Mouse (Mus musculus) lung, embryonic 14.5 days (tissue): Measurements from ENCODE around the gene Natd1. TPM values are rescaled to one million over a fixed set of nuclear protein-coding genes. Genes with fewer than 3 reads are reported as not detected.

ENCODE experiments used
- ATAC-seq: fragments of 200-750 bp; cut with Nextera tagmentation; 2 replicates; pipeline ENCODE4 v1.8.0; 2017; ENCODE audit warnings: mild to moderate bottlenecking, moderate TSS enrichment, moderate library complexity; ENCODE audit not compliant: insufficient read depth
- DNase-seq: peaks from one replicate; pipeline ENCODE4 v3.0.0-alpha.2; 2015
- H3K27ac ChIP-seq: fragments of 300-500 bp; sonication (generic); 2 replicates; pipeline ENCODE4 v1.5.1; 2014; ENCODE audit warnings: low read depth, mild to moderate bottlenecking, moderate library complexity
- H3K27me3 ChIP-seq: fragments of 300-500 bp; sonication (generic); 2 replicates; pipeline ENCODE4 v1.6.1; 2014; ENCODE audit warnings: low read length, control low read depth; ENCODE audit not compliant: insufficient read depth
- H3K36me3 ChIP-seq: fragments of 300-500 bp; sonication (generic); 2 replicates; pipeline ENCODE4 v1.6.1; 2014; ENCODE audit warnings: control low read depth; ENCODE audit not compliant: insufficient read depth
- H3K4me1 ChIP-seq: fragments of 300-500 bp; sonication (generic); 2 replicates; pipeline ENCODE4 v1.6.1; 2014; ENCODE audit warnings: antibody characterized with exemption, control low read depth; ENCODE audit not compliant: insufficient read depth
- H3K4me2 ChIP-seq: fragments of 300-500 bp; sonication (generic); 2 replicates; pipeline ENCODE4 v1.6.1; 2014; ENCODE audit warnings: mild to moderate bottlenecking
- H3K4me3 ChIP-seq: fragments of 300-500 bp; sonication (generic); 2 replicates; pipeline ENCODE4 v1.5.1; 2014; ENCODE audit warnings: low read depth, low read length
- H3K9ac ChIP-seq: fragments of 300-500 bp; sonication (generic); 2 replicates; pipeline ENCODE4 v1.6.1; 2014
- H3K9me3 ChIP-seq: fragments of 300-500 bp; sonication (generic); 2 replicates; pipeline ENCODE4 v1.6.1; 2016; ENCODE audit warnings: low read depth, low read length, control low read depth
- CTCF ChIP-seq: IDR thresholded peaks from 2 replicates; pipeline ENCODE4 v1.5.1; 2016; ENCODE audit warnings: antibody characterized with exemption, low read depth
- WGBS: fragments of 180-500 bp; shearing (Covaris S2); extraction: QIAGEN DNeasy Blood & Tissue Kit; methylation state at CpG from one replicate; pipeline ENCODE4 v1.1.7; 2014; 5-methylcytosine and 5-hydroxymethylcytosine counted together
- polyA plus RNA-seq: library from polyadenylated mRNA; unstranded; fragments of >200 nt; fragmentation: Nextera tagmentation; extraction: Ambion mirVana; gene quantifications from 2 replicates; pipeline ENCODE4 v1.2.1, GENCODE M21; 2014

Natd1 gene
- polyA plus RNA-seq, 1 experiment from 2014 or later: 19.1 TPM

- TF ChIP-seq CTCF: no peak
Observed at GRCm38 (mm10) chr11:60937611-60938010, 23.1 kb upstream of the Natd1 start.

GRCm38 (mm10) chr11:60935975-60936373 is 21.4 kb upstream of the Natd1 start:
- 68% methylated on average over 4 of the region's 4 CpGs for WGBS
- H3K9me3 ChIP-seq: no peaks in the 10 kb centered on the region
- no peaks in the 10 kb centered on the region for H3K27me3 ChIP-seq
- H3K9ac ChIP-seq: no peak overlapping the region
- peak overlapping the region; percentile 34; the same call in 1 of the 2 replicates for H3K4me2 ChIP-seq
- DNase-seq (no peak), ATAC-seq (no peak)
- H3K27ac ChIP-seq: 0 out of 2 replicates have a peak overlapping the region, but pooled peaks have one; percentile 70
- peaks cover 13% of the 10 kb centered on the region for H3K4me1 ChIP-seq
- TF ChIP-seq CTCF: no peak
- H3K4me3 ChIP-seq: no peak overlapping the region
- H3K36me3 ChIP-seq: no peaks in the 10 kb centered on the region

More at GRCm38 (mm10) chr11:60937611-60938010, 23.1 kb upstream of the Natd1 start:
- Histone ChIP-seq H3K4me3 (no peak overlapping the region), H3K36me3 (peaks cover 2% of the 10 kb centered on the region; the same call in 1 of the 2 replicates), H3K27ac (no peak overlapping the region), H3K9ac (no peak overlapping the region), H3K27me3 (no peaks in the 10 kb centered on the region), H3K4me2 (no peak overlapping the region), H3K4me1 (peaks cover 9% of the 10 kb centered on the region), H3K9me3 (no peaks in the 10 kb centered on the region)
- WGBS: 67% methylated on average over 3 of the region's 3 CpGs
- ATAC-seq (no peak), DNase-seq (no peak)

DNA sequence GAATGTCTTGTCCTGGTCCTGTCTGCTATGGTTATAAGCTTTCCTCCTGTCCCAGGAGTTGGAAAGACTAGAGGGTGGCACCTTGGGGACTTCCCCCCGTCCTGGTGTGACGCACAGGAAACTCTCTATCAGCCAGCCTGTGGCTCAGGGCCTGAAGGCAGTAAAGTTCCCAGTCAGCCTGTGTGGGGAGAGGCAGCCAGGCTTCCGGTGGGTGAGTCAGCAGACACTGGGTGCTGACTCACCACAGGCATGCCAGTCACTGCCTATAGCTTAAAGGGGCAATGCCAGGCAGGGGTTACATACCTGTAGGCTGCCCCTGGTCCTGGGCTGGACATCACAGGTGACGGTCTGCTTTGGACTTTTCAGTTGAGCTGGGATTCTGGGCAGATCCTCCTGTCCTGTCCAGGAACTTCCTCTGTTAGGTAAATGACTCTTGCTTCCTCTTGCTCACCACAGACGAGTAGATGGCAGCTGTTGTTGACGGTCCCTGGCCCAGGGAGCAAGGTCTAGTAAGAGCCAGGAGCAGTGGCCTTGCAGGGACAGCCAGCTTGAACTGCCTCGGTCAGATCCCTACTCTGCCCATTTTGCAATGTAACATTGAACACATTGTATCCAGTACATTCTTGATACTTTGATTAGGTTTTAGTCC is 20.9 kb upstream of the Natd1 start:
- WGBS: 70% methylated on average over 7 of the region's 7 CpGs
- Histone ChIP-seq H3K36me3 (no peaks in the 10 kb centered on the region), H3K9me3 (no peaks in the 10 kb centered on the region), H3K9ac (peak overlapping the region; percentile 23; the same call in 1 of the 2 replicates), H3K27me3 (no peaks in the 10 kb centered on the region), H3K4me2 (peak overlapping the region; percentile 35), H3K4me3 (no peak overlapping the region), H3K4me1 (peaks cover 18% of the 10 kb centered on the region), H3K27ac (peak overlapping the region; percentile 70; the same call in 1 of the 2 replicates)
- ATAC-seq (peak; percentile 10; the same call in 1 of the 2 replicates), DNase-seq (peak; percentile 48)
- no peak for TF ChIP-seq CTCF

- Histone ChIP-seq H3K4me3 (no peak overlapping the region), H3K9me3 (no peaks in the 10 kb centered on the region), H3K27me3 (no peaks in the 10 kb centered on the region), H3K36me3 (no peaks in the 10 kb centered on the region), H3K27ac (peak overlapping the region; percentile 70; the same call in 1 of the 2 replicates), H3K9ac (peak overlapping the region; percentile 23; the same call in 1 of the 2 replicates), H3K4me2 (peak overlapping the region; percentile 35; the same call in 1 of the 2 replicates), H3K4me1 (peaks cover 18% of the 10 kb centered on the region)
- ATAC-seq (no peak), DNase-seq (no peak)
- WGBS: 69% methylated on average over 2 of the region's 2 CpGs
- TF ChIP-seq CTCF: no peak
Observed at GRCm38 (mm10) chr11:60934795-60935194, 20.2 kb upstream of the Natd1 start.

- H3K4me2 ChIP-seq: peak overlapping the region; percentile 94
- H3K27ac ChIP-seq: no peak overlapping the region
- no peaks in the 10 kb centered on the region for H3K36me3 ChIP-seq
- H3K27me3 ChIP-seq: no peaks in the 10 kb centered on the region
- DNase-seq (no peak), ATAC-seq (no peak)
- H3K9me3 ChIP-seq: no peaks in the 10 kb centered on the region
- H3K4me1 ChIP-seq: peaks cover 18% of the 10 kb centered on the region
- H3K4me3 ChIP-seq: peak overlapping the region; percentile 83
- no peak for TF ChIP-seq CTCF
- H3K9ac ChIP-seq: peak overlapping the region; percentile 84
- 69% methylated on average over 10 of the region's 10 CpGs for WGBS
Observed at GRCm38 (mm10) chr11:60933178-60933930, 18.8 kb upstream of the Natd1 start.

- H3K4me1 ChIP-seq: peaks cover 18% of the 10 kb centered on the region
- TF ChIP-seq CTCF: no peak
- H3K9me3 ChIP-seq: no peaks in the 10 kb centered on the region
- peak overlapping the region; percentile 94 for H3K4me2 ChIP-seq
- peak overlapping the region; percentile 84 for H3K9ac ChIP-seq
- DNase-seq (no peak), ATAC-seq (no peak)
- H3K36me3 ChIP-seq: no peaks in the 10 kb centered on the region
- peak overlapping the region; percentile 74 for H3K27ac ChIP-seq
- peak overlapping the region; percentile 83 for H3K4me3 ChIP-seq
- 4% methylated on average over 7 of the region's 7 CpGs for WGBS
- no peaks in the 10 kb centered on the region for H3K27me3 ChIP-seq
Observed at GRCm38 (mm10) chr11:60932503-60933020, 18.0 kb upstream of the Natd1 start.
